Mouse (Mus musculus): ENCODE results near the gene Galm. TPM values are rescaled to one million over a fixed set of nuclear protein-coding genes. Genes with fewer than 3 reads are reported as not detected.
"Not testable (repeated sequence)": the region's sequence is repeated elsewhere in the genome, so short reads cannot be mapped to it uniquely, and the experiment has no call there.

Gene Galm
- total and polyA plus RNA-seq, 3 experiments: 0.15 TPM; not detected in 2

DNA sequence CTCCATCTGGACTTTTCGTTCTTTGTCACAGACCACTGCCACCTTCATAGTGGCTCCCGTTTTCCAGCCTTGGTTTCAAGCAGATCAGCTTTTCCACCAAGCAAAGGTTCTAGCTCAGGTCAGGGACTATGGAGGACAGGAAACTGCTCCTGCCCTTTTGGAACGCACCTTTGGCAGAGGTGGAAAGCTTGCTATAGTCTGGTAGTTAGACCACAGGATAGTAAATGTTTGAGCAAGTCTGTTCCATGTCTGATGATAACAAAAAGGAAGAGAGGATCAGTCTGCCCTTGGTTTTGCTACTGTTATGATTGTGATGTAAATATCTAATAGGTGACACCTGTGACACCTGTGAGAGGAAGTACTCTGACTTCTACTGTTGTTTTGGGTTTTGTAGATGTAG lies 48.7 kb downstream of the Galm start:
- Histone ChIP-seq H3K79me2 (ENCODE audit: control insufficient read depth, insufficient read depth, low read length, poor library complexity) (no peaks in the 10 kb centered on the region), H3K27me3 (ENCODE audit: control insufficient read depth in 1 of 2, insufficient read depth in 2 of 2, low read length in 2 of 2) (no peaks in the 10 kb centered on the region; a peak in 1 of 4 replicates), H3K4me1 (ENCODE audit: control insufficient read depth in 1 of 2, insufficient read depth in 2 of 2, low read length in 2 of 2) (no peaks in the 10 kb centered on the region), H3K9ac (ENCODE audit: control insufficient read depth, low read depth, low read length, poor library complexity, severe bottlenecking) (no peak overlapping the region), H3K36me3 (ENCODE audit: control insufficient read depth in 1 of 2, insufficient read depth in 2 of 2, low read length in 2 of 2) (no peaks in the 10 kb centered on the region), H3K27ac (ENCODE audit: control insufficient read depth, low read depth, low read length) (no peak overlapping the region), H3K4me3 (ENCODE audit: control insufficient read depth in 1 of 2, insufficient read depth in 1 of 2, low read depth in 2 of 2, low read length in 2 of 2) (no peak overlapping the region), H3K9me3 (replicated peaks; ENCODE audit: insufficient read depth, low read length) (no peaks in the 10 kb centered on the region)
- no peak for TF ChIP-seq ELF1 (IDR thresholded peaks at IDR 0.05; ENCODE audit: low read depth, low read length)
- no peak for TF ChIP-seq BHLHE40 (IDR thresholded peaks at IDR 0.05; ENCODE audit: borderline replicate concordance, low read depth, low read length)
- TF ChIP-seq MYB (IDR thresholded peaks at IDR 0.05; ENCODE audit: low read depth, low read length): no peak
- TF ChIP-seq ZC3H11A (IDR thresholded peaks at IDR 0.05; ENCODE audit: low read depth, low read length): no peak
- no peak for TF ChIP-seq NRF1 (IDR thresholded peaks at IDR 0.05; ENCODE audit: insufficient read depth, low read depth, low read length, poor library complexity, severe bottlenecking)
- DNase-seq (ENCODE audit: low read depth, low spot score): no peak

DNA sequence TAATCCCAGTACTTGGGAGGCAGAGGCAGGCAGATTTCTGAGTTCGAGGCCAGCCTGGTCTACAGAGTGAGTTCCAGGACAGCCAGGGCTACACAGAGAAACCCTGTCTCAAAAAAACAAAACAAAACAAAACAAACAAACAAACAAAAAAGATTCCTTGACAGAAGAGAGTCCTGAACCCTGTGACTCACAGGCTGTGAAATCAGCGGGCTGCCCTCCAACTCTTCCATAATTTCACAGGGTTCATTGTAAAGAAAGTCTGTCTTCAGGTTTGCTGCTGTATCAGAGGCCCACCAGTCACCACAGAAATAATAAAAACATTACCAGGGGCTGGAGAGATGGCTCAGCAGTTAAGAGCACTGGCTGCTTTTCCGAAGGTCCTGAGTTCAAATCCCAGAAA lies 51.6 kb downstream of the Galm start:
- H3K79me2 ChIP-seq (ENCODE audit: control insufficient read depth, insufficient read depth, low read length, poor library complexity); DNase-seq (ENCODE audit: low read depth, low spot score); H3K9ac ChIP-seq (ENCODE audit: control insufficient read depth, low read depth, low read length, poor library complexity, severe bottlenecking); H3K27me3 ChIP-seq (ENCODE audit: control insufficient read depth in 1 of 2, insufficient read depth in 2 of 2, low read length in 2 of 2); H3K4me3 ChIP-seq (ENCODE audit: control insufficient read depth in 1 of 2, insufficient read depth in 1 of 2, low read depth in 2 of 2, low read length in 2 of 2); H3K27ac ChIP-seq (ENCODE audit: control insufficient read depth, low read depth, low read length); H3K36me3 ChIP-seq (ENCODE audit: control insufficient read depth in 1 of 2, insufficient read depth in 2 of 2, low read length in 2 of 2); H3K9me3 ChIP-seq (replicated peaks; ENCODE audit: insufficient read depth, low read length); H3K4me1 ChIP-seq (ENCODE audit: control insufficient read depth in 1 of 2, insufficient read depth in 2 of 2, low read length in 2 of 2): not testable (repeated sequence)

DNA sequence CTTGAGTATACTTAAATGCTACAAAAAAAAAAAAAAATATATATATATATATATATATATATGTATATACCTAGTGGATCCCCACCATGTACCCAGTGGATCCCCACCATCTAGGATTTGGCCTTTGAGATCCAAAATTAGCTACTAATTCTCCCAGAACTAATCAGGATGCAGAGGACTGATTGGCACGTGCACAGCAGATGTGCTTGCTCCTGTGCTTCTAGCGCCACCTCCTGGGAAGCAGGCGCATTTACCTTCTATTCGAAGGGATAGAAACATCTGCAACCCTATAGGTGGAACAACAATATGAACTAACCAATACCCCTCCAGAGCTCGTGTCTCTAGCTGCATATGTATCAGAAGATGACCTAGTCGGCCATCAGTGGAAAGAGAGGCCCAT lies 52.7 kb downstream of the Galm start:
- no peaks in the 10 kb centered on the region for H3K9me3 ChIP-seq (replicated peaks; ENCODE audit: insufficient read depth, low read length)
- no peak overlapping the region for H3K4me3 ChIP-seq (ENCODE audit: control insufficient read depth in 1 of 2, insufficient read depth in 1 of 2, low read depth in 2 of 2, low read length in 2 of 2)
- H3K27me3 ChIP-seq (ENCODE audit: control insufficient read depth in 1 of 2, insufficient read depth in 2 of 2, low read length in 2 of 2): no peaks in the 10 kb centered on the region
- peak; percentile 86 for DNase-seq (ENCODE audit: low read depth, low spot score)
- H3K4me1 ChIP-seq (ENCODE audit: control insufficient read depth in 1 of 2, insufficient read depth in 2 of 2, low read length in 2 of 2): no peaks in the 10 kb centered on the region
- no peaks in the 10 kb centered on the region for H3K79me2 ChIP-seq (ENCODE audit: control insufficient read depth, insufficient read depth, low read length, poor library complexity)
- H3K27ac ChIP-seq (ENCODE audit: control insufficient read depth, low read depth, low read length): no peak overlapping the region
- no peaks in the 10 kb centered on the region for H3K36me3 ChIP-seq (ENCODE audit: control insufficient read depth in 1 of 2, insufficient read depth in 2 of 2, low read length in 2 of 2)
- H3K9ac ChIP-seq (ENCODE audit: control insufficient read depth, low read depth, low read length, poor library complexity, severe bottlenecking): no peak overlapping the region
- TF ChIP-seq ZMIZ1 (IDR thresholded peaks at IDR 0.05; ENCODE audit: low read depth, low read length): no peak
- TF ChIP-seq POLR2A (IDR thresholded peaks at IDR 0.05; ENCODE audit: control insufficient read depth in 1 of 2, insufficient read depth in 1 of 2, low read depth in 1 of 2, low read length in 2 of 2, poor library complexity in 1 of 2): no peak
- TF ChIP-seq E2F4 (IDR thresholded peaks at IDR 0.05; ENCODE audit: borderline replicate concordance, low read depth, low read length): no peak
- TF ChIP-seq RCOR1 (IDR thresholded peaks at IDR 0.05; ENCODE audit: low read depth, low read length): peak; percentile 15; the same call in 1 of the 2 replicates
- TF ChIP-seq ZNF384 (IDR thresholded peaks at IDR 0.05; ENCODE audit: low read depth, low read length): peak; percentile 34; the same call in 1 of the 2 replicates
- TF ChIP-seq POLR2AphosphoS2 (IDR thresholded peaks at IDR 0.05; ENCODE audit: low read length): no peak
- TF ChIP-seq NELFE (IDR thresholded peaks at IDR 0.05; ENCODE audit: low read depth, low read length): no peak
- TF ChIP-seq MYC (IDR thresholded peaks at IDR 0.05; ENCODE audit: low read depth, low read length): peak; percentile 99
- no peak for TF ChIP-seq POLR2AphosphoS5 (IDR thresholded peaks at IDR 0.05; ENCODE audit: borderline replicate concordance, low read depth, low read length)
- peak; percentile 26; the same call in 1 of the 2 replicates for TF ChIP-seq GATA1 (IDR thresholded peaks at IDR 0.05; ENCODE audit: low read depth, low read length)
- TF ChIP-seq USF2 (IDR thresholded peaks at IDR 0.05; ENCODE audit: borderline replicate concordance in 1 of 2, insufficient read depth in 1 of 2, low read depth in 1 of 2, low read length in 2 of 2): no peak
- peak; percentile 73 for TF ChIP-seq USF1 (IDR thresholded peaks at IDR 0.05; ENCODE audit: low read depth, low read length)
- TF ChIP-seq RAD21 (IDR thresholded peaks at IDR 0.05; ENCODE audit: low read depth, low read length): peak; percentile 89
- no peak for TF ChIP-seq ELF1 (IDR thresholded peaks at IDR 0.05; ENCODE audit: low read depth, low read length)
- no peak for TF ChIP-seq ETS1 (IDR thresholded peaks at IDR 0.05; ENCODE audit: low read depth, low read length)
- peak; percentile 90 for TF ChIP-seq MAX (IDR thresholded peaks at IDR 0.05; ENCODE audit: low read length)
- TF ChIP-seq MAZ (IDR thresholded peaks at IDR 0.05; ENCODE audit: low read depth, low read length): no peak
- no peak for TF ChIP-seq TBP (IDR thresholded peaks at IDR 0.05; ENCODE audit: low read depth, low read length)
- peak; percentile 100 for TF ChIP-seq BHLHE40 (IDR thresholded peaks at IDR 0.05; ENCODE audit: borderline replicate concordance, low read depth, low read length)
- peak; percentile 87 to 91 (median 90) for TF ChIP-seq CTCF (IDR thresholded peaks at IDR 0.05 in 2 of 3, conservative IDR thresholded peaks at IDR 0.05 in 1 of 3; ENCODE audit: control insufficient read depth in 1 of 3, insufficient read depth in 1 of 3, low read depth in 2 of 3, low read length in 3 of 3, poor library complexity in 1 of 3, severe bottlenecking in 1 of 3)
- no peak for TF ChIP-seq ZKSCAN1 (IDR thresholded peaks at IDR 0.05; ENCODE audit: low read depth, low read length)
- TF ChIP-seq CHD2 (IDR thresholded peaks at IDR 0.05; ENCODE audit: low read length): no peak
- TF ChIP-seq ZC3H11A (IDR thresholded peaks at IDR 0.05; ENCODE audit: low read depth, low read length): peak; percentile 78
- peak; percentile 89 for TF ChIP-seq SMC3 (IDR thresholded peaks at IDR 0.05; ENCODE audit: low read depth, low read length)

Measured in MEL (cell line).